Mouse (Mus musculus): ENCODE measurements around the gene Gm10715. TPM values are rescaled to one million over a fixed set of nuclear protein-coding genes. Genes with fewer than 3 reads are reported as not detected.

The Gm10715 gene
- not detected in 2 replicates for polyA plus RNA-seq (2021; fragmentation: Nextera tagmentation)
- long read RNA-seq, experiment 1: 0 reads
- long read RNA-seq, experiment 2: 0 reads

GRCm38 (mm10) chr9:3036577-3036976 lies at the start of gene Gm10715:
Gene Gm10715, plus strand, starts transcription at chr9:3036877.

GRCm38 (mm10) chr9:3000445-3000972 lies 36.2 kb upstream of the Gm10715 start, which contains the start of gene Gm10722:
Gene Gm10722, plus strand, starts transcription at chr9:3000922.

GRCm38 (mm10) chr9:3002794-3003396 lies 33.8 kb upstream of the Gm10715 start, which contains the start of gene Gm11168:
Gene Gm11168, plus strand, starts transcription at chr9:3003346.

GRCm38 (mm10) chr9:3012733-3013279 lies 23.9 kb upstream of the Gm10715 start, which contains the start of gene Gm10721:
Gene Gm10721, plus strand, starts transcription at chr9:3013140.

GRCm38 (mm10) chr9:3015354-3015753 lies 21.3 kb upstream of the Gm10715 start, which contains the start of gene Gm10720:
Gene Gm10720, plus strand, starts transcription at chr9:3015654.

GRCm38 (mm10) chr9:3017108-3017507 lies 19.6 kb upstream of the Gm10715 start, which contains the start of gene Gm10719:
Gene Gm10719, plus strand, starts transcription at chr9:3017408.

GRCm38 (mm10) chr9:3023312-3023984 lies 13.2 kb upstream of the Gm10715 start, which contains the start of gene Gm10718:
Gene Gm10718, plus strand, starts transcription at chr9:3023547.

GRCm38 (mm10) chr9:3024912-3025467 lies 11.7 kb upstream of the Gm10715 start, which contains the start of gene Gm10717:
Gene Gm10717, plus strand, starts transcription at chr9:3025417.

GRCm38 (mm10) chr9:3034299-3034698 lies 2.4 kb upstream of the Gm10715 start, which contains the start of gene Gm17535:
Gene Gm17535, plus strand, starts transcription at chr9:3034599.

Other genes with a start within 250 kb of the Gm10715 start
- gene Gm10722, start 36.0 kb upstream of the Gm10715 start, polyA plus RNA-seq (2021; fragmentation: Nextera tagmentation): 0.40 TPM in 1 of 2 replicates, not detected in the other
- 0.46 TPM in 1 of 2 replicates, not detected in the other for gene Gm11168, start 33.5 kb upstream of the Gm10715 start, polyA plus RNA-seq (2021; fragmentation: Nextera tagmentation)
- gene Gm10721, start 23.7 kb upstream of the Gm10715 start, polyA plus RNA-seq (2021; fragmentation: Nextera tagmentation): 0.49 TPM in 1 of 2 replicates, not detected in the other
- not detected in 2 replicates for gene Gm10720, start 21.2 kb upstream of the Gm10715 start, polyA plus RNA-seq (2021; fragmentation: Nextera tagmentation)
- gene Gm10719, start 19.5 kb upstream of the Gm10715 start, polyA plus RNA-seq (2021; fragmentation: Nextera tagmentation): 2.3 TPM in 1 of 2 replicates, not detected in the other
- gene Gm10718, start 13.3 kb upstream of the Gm10715 start, polyA plus RNA-seq (2021; fragmentation: Nextera tagmentation): 2.1 TPM in 1 of 2 replicates, not detected in the other
- 2.4 TPM in 1 of 2 replicates, not detected in the other for gene Gm10717, start 11.5 kb upstream of the Gm10715 start, polyA plus RNA-seq (2021; fragmentation: Nextera tagmentation)
- not detected in 2 replicates for gene Gm17535, start 2.3 kb upstream of the Gm10715 start, polyA plus RNA-seq (2021; fragmentation: Nextera tagmentation)